Mouse (Mus musculus) testis, postnatal 10 days (tissue): ENCODE results near the gene Spns2.

Experiments
- DNase-seq: peaks from one replicate; pipeline ENCODE4 v3.0.0; 2021; ENCODE audit warnings: low spot score

The Spns2 gene

DNA sequence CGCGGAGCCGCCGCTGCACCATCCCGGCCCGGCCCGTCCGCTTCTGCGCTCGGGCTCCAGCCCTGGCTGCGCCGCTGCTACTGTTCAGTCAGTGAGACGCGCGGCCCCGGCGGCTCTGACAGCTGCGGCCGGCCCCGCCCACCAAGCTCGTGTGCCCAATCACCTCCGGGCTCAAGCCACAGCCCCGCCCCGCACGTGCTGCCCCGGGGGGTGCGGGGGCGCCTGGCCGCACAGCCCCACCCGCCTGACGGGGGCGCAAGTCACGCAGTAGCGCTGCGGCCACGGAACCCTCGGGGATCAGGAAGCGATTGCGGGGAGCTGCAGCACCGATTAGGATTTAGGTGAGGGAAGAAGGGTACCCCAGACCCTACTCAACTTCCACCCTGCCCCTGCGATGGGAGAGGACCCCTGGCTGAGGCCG, at the start of gene Spns2:
Spns2 (minus strand) TSS at position 24 of the 421 bp plus-strand sequence.
- DNase-seq = peak; percentile 91

DNA sequence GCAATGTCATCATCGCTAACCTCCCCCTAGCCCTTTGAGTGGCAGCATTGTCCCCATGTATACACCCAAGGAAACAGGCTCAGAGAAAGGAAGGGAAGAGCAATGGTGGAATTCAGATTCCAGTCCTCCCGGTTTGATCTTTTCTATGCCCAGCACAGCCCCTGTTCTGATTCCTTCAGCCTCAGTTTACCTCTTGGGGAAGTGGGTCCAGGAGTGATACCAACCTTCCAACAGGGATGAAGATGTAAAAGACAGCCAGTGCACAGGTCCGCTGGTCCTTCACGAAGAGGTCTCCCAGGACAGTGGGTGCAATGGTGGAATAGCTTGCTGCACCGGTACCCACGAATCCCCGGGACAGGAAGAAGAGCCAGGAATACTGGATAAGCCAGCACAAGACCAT, 49.1 kb upstream of the Spns2 start:
- no peak for DNase-seq

DNA sequence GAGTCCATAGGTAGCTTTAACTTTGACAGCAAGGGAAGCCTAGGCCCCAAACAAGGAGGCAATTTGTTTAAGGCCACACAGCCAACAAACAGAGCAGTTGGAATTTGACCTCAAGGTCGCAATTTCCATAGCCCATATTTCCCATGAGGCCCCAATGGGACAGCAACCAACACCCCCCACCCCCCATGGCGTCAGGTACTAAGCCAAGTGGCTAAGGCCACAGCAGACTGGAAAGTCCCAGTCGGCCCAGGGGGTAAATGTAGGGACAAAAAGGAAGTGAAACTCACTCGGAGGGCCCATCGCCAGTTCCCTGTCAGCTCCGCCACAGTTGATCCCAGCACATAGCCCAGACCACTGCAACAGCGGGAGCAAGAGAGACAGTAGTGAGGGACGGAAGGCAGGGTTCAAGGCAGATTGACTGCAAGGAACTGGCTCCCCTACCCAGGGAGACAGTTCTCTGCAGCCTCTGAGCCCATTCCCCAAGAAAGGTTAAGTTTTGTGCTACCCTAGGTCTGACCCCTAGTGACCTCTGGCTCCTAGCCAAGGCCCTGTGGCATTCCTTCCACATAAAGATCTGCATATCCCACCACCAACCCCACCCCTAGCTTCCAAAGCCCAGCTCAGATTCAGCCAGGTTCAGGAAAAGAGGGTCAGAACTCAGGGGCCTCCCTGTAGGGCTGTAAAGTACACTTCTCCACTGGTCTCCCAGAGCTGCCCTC, 48.5 kb upstream of the Spns2 start:
- DNase-seq = peak; percentile 65

DNA sequence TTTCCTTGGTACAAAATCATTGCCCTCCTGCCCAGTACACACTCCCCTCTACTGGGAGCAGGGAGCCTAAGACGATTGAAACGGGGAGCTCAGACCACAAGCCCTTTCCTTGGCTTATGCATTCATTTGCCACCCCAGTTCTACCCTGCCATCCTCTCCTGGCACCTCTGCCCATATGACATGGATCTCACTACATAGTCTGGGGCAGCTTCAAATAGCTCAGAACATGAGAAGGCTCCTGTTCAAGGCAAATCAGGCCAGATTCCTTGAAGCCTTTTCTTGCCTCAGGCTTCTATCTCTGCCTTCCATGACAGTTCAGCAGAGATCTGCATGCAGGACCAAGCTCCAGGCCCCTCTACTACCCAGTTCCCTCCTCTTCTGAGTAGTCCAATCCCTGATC, 47.8 kb upstream of the Spns2 start:
- DNase-seq = no peak

DNA sequence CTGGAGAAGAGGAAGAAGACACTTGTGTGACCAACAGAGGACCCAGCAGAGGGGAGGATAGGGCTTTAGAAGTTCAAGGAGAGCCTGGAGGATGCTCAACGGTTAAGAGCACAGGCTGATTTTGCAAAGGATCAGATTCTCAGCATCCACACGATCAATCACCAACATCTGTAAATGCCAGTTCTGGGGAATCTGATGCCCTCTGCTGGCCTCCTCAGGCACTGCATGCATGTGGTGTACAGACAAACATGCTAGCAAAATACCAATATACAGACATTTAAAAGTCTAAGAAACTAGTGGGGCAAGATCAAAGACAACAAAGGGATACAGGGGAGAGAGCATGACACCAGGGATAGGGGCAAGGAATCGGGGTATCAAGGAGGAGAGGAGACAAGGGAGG, 45.8 kb upstream of the Spns2 start:
- peak; percentile 56 for DNase-seq

DNA sequence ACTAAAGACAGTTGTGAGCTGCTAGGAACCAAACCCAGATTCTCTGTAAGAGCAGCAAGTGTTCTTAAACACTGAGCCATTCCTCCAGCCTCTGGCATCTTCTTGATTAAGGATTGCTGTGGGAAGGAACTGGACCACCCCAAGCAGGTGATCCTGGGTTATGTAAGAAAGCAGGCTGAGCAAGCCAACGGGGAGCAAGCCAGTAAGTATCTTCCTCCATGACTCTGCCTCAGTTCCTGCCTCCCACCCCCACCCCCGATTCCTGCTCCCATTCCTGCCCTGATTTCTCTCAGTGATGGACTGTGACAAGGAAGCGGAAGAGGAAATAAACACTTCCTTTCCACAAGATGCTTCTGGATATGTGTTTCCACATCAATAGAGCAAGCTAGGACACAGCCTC, 43.2 kb upstream of the Spns2 start:
- no peak for DNase-seq

DNA sequence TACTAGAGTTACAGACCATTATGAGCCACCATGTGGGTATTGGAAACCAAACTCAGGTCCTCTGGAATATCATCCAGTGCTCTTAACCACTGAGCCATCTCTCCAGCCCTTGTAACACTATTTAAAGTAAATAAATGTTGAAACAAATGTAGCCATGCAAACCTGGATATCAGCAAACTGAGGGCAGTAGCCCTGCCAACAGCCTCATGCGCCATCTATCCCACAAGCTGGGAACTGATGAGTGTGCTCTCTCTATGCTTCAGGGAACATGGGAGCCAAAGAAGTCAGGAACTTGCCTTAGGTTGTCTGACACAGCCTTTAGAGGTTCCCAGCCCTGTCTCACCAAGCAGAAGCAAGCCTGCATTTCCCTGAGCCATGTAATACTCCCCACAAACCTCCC, 41.9 kb upstream of the Spns2 start:
- no peak for DNase-seq

DNA sequence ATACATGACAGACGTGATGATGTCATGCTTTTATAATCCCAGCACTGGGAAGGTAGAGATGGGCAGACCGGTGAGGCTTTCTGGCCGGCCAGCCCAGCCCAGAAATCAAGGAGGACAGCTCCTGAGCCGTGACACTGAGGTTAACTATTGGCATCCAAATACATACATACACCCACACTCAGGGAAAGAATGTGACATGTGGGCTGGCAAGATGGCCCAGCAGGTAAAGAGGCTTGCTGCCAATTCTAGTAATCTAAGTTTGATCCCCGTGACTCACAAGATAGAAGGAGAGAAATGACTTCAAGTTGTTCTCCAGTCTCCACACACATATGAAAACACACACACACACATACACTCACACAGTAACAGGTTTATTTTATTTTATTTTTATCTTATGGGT, 41.4 kb upstream of the Spns2 start:
- no peak for DNase-seq

DNA sequence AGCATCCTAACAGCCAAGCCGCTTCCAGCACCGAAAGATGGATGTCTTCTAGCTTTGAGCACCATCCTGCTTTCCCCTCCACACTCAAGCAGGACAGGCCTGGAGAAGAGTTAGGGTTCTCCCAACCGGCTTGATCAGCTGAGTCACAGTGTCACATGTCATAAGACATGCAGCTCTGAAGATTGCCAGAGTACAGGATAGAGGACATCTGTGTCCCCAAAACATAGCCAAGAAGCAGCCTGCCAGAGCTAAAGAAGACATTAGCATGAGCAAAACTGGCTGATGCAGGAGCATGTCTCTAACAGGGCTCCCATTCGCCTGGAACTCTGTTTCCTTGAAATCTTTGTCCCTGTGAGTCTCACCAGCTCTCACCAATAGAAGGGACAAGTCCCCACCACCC, 36.5 kb upstream of the Spns2 start:
- no peak for DNase-seq

DNA sequence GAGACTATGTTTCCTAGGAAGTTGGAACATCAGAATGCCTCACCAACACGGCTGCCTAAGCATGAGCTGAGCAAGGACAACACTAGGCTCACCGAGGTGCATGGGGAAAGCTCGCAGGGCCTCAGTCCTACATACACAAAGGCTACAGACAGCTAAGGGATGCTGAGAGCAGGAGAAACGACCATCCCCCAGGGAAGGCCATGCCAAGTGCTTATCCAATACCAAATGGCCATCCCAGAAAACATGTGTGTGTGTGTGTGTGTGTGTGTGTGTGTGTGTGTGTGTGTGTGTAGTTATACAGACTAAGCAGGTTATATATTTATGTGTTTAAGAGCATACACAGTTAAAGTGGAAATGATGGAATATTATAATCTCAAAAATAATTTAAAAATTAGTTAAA, 34.0 kb upstream of the Spns2 start:
- no peak for DNase-seq

DNA sequence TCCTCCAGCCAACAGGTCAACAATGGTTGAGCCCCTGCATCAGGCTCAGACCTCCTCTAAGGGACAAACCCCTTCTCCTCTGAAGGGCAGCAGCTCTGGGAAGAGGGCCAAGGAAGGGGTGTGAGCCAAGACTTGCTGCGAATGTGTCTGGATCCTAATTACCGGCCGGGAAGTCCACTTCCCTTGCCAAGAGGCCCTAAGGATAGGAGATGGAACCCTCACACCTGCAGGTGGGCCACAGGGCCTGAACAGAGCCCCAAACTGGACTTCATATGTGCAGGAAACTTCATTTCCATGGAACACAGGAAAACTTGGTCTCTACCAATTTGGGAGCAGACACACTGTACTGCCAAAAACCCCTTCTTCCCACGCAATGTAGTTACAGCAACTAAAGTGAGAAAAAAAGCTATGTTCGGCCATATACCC, 32.9 kb upstream of the Spns2 start:
- DNase-seq = no peak

DNA sequence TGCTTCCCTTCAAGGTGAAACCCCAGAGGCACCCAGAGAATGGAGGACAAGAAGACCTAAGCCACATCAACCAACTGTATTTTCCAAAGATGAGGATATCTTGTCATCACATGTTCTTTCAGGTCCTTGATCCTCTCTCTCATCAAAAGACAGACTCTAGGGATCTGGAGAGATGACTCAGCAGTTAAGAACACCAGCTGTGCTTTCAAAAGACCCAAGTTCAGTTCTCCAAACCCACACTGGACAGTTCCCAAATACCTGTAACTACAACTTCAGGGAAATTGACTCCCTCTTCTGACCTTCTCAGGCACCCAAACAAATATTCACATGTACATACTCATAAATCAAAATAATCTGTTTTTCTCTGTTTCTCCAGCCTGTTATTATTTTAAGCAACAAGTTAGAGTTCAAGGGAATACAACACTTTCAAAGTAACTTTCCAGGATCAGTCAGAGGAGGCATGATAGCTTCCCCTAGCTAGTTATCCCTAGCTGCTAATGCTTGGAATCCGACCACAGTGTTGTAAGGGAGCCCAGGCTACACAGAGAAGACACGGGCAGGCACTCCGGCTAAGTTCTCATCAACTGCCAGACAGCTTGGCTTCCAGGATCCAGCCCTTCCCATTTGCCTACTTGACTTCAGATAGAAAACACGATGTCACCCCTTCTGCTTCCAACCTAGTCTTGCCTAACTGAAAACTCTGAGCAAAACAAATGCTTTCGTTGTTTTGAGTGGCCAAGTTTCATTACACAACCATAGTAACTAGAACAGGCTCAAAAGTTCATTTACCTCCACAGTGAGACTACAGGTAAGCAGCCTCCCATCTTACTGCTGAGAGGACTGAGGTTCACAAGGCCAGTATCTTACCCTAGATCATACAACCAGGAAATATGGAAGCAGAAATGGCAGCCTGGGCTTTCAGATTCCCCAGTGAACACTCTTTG, 32.2 kb upstream of the Spns2 start:
- no peak for DNase-seq

DNA sequence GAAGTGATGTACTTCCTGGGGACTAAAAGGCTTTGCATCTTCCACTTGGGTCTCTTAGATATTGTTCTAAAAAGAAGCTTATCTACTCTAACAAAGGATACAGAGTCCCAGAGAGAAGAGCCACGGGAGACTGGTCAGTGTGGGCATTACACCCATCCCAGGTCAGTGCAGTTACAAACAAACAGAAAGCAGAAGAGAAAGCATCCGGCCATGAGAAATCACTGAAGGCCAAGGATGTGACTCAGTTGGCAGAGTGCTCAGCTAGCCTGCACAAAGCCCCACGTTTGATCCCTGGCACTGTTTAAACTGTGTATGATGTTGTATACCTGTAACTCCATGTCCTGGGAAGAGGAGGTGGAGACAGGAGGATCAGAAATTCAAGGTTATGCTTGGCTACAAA, 30.2 kb upstream of the Spns2 start:
- DNase-seq = no peak

DNA sequence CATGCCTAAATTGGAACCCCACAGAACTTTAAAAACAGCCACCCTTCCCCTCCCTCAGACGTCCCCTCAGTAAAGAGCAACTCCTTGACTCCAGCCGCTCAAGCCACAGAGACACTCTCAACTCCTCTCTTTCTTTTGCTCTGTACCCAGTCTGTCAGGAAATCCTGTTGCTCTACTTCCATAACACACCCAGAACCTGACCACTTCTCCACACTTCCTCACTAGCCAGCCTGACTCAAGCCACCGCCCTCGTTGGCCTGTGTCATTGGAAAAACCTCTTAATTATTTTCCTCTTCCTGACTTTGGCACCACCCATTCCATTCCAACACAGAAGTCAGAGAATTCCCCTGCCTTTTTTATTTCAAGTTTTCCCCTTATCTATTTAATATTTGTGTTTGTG, 29.5 kb upstream of the Spns2 start:
- no peak for DNase-seq

DNA sequence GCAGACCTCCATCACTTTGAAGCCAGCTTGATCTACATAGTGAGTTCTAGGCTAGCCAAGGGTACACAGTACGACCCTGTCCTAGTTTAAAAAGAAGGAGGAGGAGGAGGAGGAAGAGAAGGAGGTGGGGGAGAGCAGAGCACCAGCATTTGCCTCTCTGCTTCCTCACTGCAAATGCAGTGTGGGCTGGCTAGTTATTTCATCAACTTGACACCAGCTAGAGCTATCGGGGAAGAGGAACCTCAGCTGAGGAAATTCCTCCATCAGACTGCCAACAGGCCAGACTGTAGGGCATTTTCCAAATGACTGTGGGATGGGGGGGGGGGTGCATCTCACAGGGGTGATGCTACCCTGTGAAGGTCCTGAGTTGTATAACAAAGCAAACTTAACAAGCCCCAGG, 28.7 kb upstream of the Spns2 start:
- DNase-seq = no peak

DNA sequence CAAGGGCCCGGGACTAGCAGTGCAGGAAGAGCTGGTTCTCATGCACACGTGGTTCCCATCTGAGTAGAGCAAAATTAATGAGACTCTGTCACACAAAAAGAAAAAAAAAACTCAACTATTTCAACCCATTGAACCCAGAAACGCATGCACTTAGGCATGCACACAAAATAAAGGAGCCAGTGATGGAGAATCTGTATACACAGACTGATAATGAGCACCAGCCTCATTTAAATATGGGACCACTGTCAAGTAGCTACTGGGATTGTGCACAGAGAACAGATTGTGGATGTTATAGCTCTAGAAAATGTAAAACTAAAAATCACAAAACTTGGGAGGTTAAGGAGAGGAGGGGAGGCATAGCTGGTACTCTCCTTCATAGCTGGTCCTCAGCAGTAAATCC, 25.3 kb upstream of the Spns2 start:
- DNase-seq = no peak

DNA sequence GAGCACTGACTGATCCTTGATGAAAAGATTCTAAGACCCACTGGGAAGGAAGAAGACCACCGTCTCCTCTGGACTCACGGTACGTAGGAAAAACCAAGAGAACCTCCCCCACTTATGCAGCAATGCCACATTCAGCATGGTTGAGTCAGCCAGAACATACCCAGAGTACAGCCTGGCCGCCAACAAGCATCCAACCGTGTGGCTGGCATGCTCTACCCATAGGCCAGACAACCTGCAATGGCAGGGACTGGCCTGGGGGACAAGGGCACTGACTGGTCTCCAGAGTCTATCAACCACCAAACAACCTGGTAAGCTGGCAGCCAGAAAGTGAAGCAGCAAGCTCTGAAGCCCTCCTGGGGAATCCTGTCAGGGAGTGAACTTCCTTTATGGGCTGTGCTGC, 18.9 kb upstream of the Spns2 start:
- DNase-seq = no peak

DNA sequence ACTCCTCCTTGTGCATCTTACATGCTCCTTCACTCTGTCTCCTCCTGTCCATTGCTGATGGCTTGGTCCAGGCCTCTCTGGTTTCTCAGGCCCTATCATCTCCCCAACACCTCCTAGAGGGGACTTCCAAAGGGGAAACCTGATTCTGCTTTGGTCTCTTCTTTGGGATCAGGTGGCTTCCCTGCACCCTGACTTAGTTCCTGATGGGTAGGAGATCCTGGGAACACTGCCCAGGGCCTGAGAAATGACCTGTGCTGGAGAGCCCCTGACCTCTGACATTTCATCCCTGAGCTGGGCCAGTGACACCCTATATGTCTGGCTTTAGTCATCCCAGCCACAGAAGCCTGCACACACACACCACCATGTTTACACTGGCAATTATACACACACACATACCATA, 17.9 kb upstream of the Spns2 start:
- no peak for DNase-seq

DNA sequence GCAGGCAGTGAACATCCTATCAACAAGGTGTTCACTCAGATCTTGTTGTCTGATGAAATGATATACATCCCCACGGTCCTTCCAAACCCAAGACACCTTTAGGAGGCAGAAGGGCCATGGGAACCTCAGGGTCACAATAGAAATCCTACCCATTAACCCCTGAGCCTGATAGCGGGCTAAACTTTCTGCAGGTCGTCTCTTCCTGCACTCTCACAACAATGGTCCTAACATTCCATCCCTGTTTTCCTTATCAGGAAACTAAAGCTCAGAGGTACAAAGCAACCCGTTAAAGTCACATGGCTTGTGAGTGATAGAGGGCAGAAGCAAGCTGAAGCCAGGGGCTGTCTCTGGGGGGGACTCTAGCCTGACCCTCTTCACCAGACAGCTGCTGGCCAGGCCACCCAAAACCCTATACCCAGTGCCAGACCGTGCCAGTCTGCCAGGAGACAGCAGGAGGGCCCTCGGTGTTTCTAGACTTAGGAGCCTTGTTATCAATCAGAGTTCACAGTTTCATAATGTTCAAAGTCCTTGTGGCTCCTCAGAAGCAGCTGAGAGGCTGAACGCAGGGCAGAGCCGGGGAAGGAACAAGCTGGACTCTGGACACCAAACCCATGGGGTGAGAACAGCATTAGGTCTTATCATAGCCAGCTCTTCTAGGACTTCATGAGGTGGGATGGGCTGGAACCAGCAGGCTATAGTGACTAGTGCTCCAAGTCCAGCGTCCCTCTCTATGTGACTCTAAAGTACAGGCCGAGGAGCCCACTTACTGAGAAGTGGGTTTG, 14.5 kb upstream of the Spns2 start:
- no peak for DNase-seq

DNA sequence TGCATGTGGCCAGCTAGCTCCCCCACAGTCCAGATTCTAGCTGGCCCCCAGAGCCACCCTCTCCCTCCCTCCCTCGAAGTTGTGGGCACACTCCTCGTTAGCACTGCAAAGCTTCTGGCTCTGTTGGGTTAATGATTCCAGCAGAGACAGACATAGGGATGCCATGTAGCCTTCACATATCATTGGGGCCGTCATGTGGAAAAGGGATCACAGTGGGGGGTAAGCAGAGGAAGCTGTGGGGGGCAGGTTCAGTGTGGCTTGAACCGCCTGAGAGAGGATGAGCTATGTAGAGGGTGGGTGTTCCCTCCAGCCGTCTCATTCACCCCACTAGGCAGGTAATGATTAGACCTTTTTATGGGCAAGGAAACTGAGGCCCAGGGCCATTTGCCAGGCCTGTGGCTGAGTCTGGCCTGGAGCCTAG, 13.8 kb upstream of the Spns2 start:
- no peak for DNase-seq

DNA sequence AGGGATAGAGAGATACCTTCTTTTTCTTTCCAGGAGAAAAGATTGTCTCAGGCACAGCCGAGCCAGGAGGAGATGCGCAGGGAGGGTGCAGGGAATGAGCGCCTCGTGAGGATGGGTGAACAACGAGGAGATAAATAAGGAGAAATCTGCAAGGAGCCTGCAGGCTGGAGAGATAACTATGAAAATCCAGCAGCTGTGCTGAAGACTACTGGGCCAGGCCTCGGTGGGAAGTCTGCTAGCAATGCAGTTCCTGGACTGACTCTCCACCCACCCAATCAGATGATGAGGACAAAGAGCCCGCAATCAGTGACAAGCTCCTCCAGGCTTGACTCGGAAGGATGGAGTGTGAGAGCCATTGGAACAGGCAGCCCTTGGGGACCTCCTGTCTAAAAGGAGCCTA, 12.5 kb upstream of the Spns2 start:
- no peak for DNase-seq

DNA sequence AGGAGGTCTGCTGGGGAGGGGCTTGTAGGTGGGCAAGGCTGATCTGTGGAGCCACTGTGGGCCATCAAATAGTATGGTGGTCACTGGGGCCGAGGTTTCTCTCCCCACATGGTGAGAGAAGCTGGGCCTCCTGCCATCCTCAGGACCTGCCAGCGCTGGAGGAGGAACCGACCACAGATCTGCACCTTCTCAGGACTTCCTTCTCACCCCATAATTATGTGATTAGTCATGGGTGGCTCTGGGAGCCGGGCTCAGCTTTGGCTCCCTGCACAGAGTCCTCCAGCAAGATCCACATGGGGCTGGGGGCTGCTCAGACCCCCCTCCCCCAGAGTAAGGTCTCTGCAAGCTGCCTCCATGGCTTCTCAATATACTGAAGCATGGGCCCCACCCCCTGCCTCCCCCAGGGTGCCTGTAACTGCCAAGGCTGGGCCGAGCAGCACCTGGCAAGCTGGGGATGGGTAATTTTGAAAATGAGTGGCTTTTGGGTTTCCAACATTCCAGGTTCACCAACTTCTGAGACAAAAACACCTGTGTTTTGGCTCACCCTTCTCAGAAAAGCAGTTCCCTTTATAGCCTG, 11.8 kb upstream of the Spns2 start:
- DNase-seq = no peak
